Comparison of ENCODE assay signal across 1 mouse cellular context in the genomic region with DNA sequence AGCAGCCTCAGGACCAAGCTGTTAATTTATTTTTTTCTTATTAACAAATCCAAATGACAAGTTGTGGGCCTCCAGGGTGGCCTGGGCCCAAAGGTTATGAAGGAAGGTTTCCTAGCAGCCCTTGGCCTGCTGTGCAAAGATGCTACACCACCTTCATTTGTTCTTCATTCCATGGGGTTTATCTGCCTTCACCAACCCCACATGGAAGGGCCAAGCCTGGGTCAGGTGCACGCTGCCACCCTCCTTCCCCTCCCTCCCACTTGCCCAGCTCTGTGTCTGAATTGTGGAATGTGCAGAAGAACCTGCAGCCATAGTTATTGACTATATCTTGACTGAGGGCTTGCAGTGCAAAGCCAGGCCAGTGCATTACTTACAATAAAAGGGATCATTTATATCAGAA.
TF ChIP-seq lines count a peak whose summit lies in the region.

No protein-coding gene starts in this region.

TF ChIP-seq in CH12.LX, 34 proteins besides CTCF, POLR2A, EP300 and RAD21:
- TF ChIP-seq MEF2A (IDR thresholded peaks at IDR 0.05; ENCODE audit: borderline replicate concordance, low read depth, low read length) (no peak), POLR2AphosphoS2 (IDR thresholded peaks at IDR 0.05; ENCODE audit: low read depth, low read length) (peak; percentile 84; the same call in 1 of the 2 replicates)
